Mouse (Mus musculus): Measurements from ENCODE around the gene Il27.
"Not testable (repeated sequence)": the region's sequence is repeated elsewhere in the genome, so short reads cannot be mapped to it uniquely, and the experiment has no call there.

The Il27 gene

GRCm38 (mm10) chr7:126594862-126595561 lies at the start of gene Il27:
Gene Il27, minus strand, starts transcription at chr7:126594941.
- no peak for DNase-seq (ENCODE audit: low spot score)

- DNase-seq (ENCODE audit: low spot score): no peak
Measured at GRCm38 (mm10) chr7:126644345-126644744, 49.6 kb upstream of the Il27 start.

GRCm38 (mm10) chr7:126643244-126643617 lies 48.5 kb upstream of the Il27 start:
- DNase-seq (ENCODE audit: low spot score): not testable (repeated sequence)

GRCm38 (mm10) chr7:126642545-126643243 lies 48.0 kb upstream of the Il27 start:
- no peak for DNase-seq (ENCODE audit: low spot score)

- DNase-seq (ENCODE audit: low spot score): no peak
Measured at GRCm38 (mm10) chr7:126636733-126637520, 42.2 kb upstream of the Il27 start.

GRCm38 (mm10) chr7:126635375-126635774 lies 40.6 kb upstream of the Il27 start:
- no peak for DNase-seq (ENCODE audit: low spot score)

- DNase-seq (ENCODE audit: low spot score): no peak
Measured at GRCm38 (mm10) chr7:126632478-126632877, 37.7 kb upstream of the Il27 start.

- DNase-seq (ENCODE audit: low spot score): no peak
Measured at GRCm38 (mm10) chr7:126630824-126631518, 36.2 kb upstream of the Il27 start, which contains the start of gene Nupr1. Gene Nupr1, minus strand, starts transcription at chr7:126630861.

- no peak for DNase-seq (ENCODE audit: low spot score)
Measured at GRCm38 (mm10) chr7:126629915-126630314, 35.2 kb upstream of the Il27 start.

- no peak for DNase-seq (ENCODE audit: low spot score)
Measured at GRCm38 (mm10) chr7:126628111-126628510, 33.4 kb upstream of the Il27 start.

- DNase-seq (ENCODE audit: low spot score): no peak
Measured at GRCm38 (mm10) chr7:126625807-126626600, 31.3 kb upstream of the Il27 start.

GRCm38 (mm10) chr7:126625369-126625768 lies 30.6 kb upstream of the Il27 start:
- DNase-seq (ENCODE audit: low spot score): peak; percentile 22

GRCm38 (mm10) chr7:126624774-126625173 lies 30.0 kb upstream of the Il27 start:
- no peak for DNase-seq (ENCODE audit: low spot score)

GRCm38 (mm10) chr7:126623381-126623780 lies 28.6 kb upstream of the Il27 start:
- DNase-seq (ENCODE audit: low spot score): no peak

- no peak for DNase-seq (ENCODE audit: low spot score)
Measured at GRCm38 (mm10) chr7:126621452-126622359, 27.0 kb upstream of the Il27 start.

- DNase-seq (ENCODE audit: low spot score): no peak
Measured at GRCm38 (mm10) chr7:126619559-126620275, 25.0 kb upstream of the Il27 start.

- no peak for DNase-seq (ENCODE audit: low spot score)
Measured at GRCm38 (mm10) chr7:126616707-126617106, 22.0 kb upstream of the Il27 start.

- no peak for DNase-seq (ENCODE audit: low spot score)
Measured at GRCm38 (mm10) chr7:126612736-126613135, 18.0 kb upstream of the Il27 start.

- no peak for DNase-seq (ENCODE audit: low spot score)
Measured at GRCm38 (mm10) chr7:126607796-126608195, 13.1 kb upstream of the Il27 start.

GRCm38 (mm10) chr7:126607064-126607463 lies 12.3 kb upstream of the Il27 start:
- no peak for DNase-seq (ENCODE audit: low spot score)
